Mouse (Mus musculus): ENCODE measurements around the gene Olfr330.
"Not testable (repeated sequence)": the region's sequence is repeated elsewhere in the genome, so short reads cannot be mapped to it uniquely, and the experiment has no call there.

- not testable (repeated sequence) for TF ChIP-seq CTCF (IDR thresholded peaks at IDR 0.05; ENCODE audit: extremely low read depth, insufficient read length, insufficient replicate concordance, low read depth, low read length); POLR2A (IDR thresholded peaks at IDR 0.05; ENCODE audit: low read depth, low read length)
Measured at GRCm38 (mm10) chr11:58519756-58520155, 14.9 kb downstream of the Olfr330 start.
